8 mouse cellular contexts compared by ENCODE assay signal in the genomic region with DNA sequence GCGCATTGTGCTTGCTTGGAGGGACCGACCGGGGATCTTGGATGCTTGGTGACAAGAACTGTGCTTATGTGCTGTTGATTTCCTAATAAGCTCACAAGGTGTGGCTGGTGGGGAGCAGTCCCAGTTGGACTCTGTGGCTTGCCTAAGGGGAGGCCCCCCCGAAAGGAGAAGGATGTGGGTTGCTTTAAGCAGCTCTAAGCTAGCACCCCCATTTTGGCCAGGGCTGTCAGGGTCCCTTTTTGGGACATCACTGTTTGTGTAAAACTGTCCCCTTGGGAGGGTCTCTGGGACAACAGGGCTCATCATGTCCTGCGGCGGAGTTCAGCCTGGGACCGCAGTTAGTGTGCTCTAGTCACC. TPM values are rescaled to one million over a fixed set of nuclear protein-coding genes. Genes with fewer than 3 reads are reported as not detected.
A peak's percentile ranks its signal among the peaks of the same experiment; 100 is the strongest.
DNase-seq lines count a peak whose midpoint lies in the region; ATAC-seq and TF ChIP-seq lines count a peak whose summit lies in the region.

No protein-coding gene starts in this region.

- DNase-seq in layer of hippocampus, adult 2 months (ENCODE audit: low spot score in 2 of 2): no peak
- no peak for DNase-seq in layer of hippocampus, adult 9-10 months (ENCODE audit: low spot score)
- no peak for DNase-seq in hindbrain, postnatal 0 days (ENCODE audit: low spot score)
- DNase-seq in retina, embryonic 14.5 days (ENCODE audit: low spot score): no peak
- no peak for DNase-seq in MN1 (ENCODE audit: low spot score)
- DNase-seq in layer of hippocampus, postnatal 36 days: no peak

- WGBS in embryonic facial prominence, embryonic 13.5 days: 68% methylated on average over 7 of the region's 7 CpGs
- whole genome bisulfite sequencing in hindbrain, postnatal 0 days: 62% methylated on average over 7 of the region's 7 CpGs
- WGBS in neural tube, embryonic 12.5 days: 71% methylated on average over 7 of the region's 7 CpGs

- peaks cover 17% of the 10 kb centered on the region for H3K27me3 ChIP-seq in embryonic facial prominence, embryonic 13.5 days
- H3K27me3 ChIP-seq in hindbrain, postnatal 0 days (ENCODE audit: insufficient read depth, low read length): no peaks in the 10 kb centered on the region
- H3K27me3 ChIP-seq in neural tube, embryonic 12.5 days (replicated peaks): peaks cover 11% of the 10 kb centered on the region

- no peaks in the 10 kb centered on the region for H3K9me3 ChIP-seq in embryonic facial prominence, embryonic 13.5 days
- H3K9me3 ChIP-seq in hindbrain, postnatal 0 days (ENCODE audit: low read length): no peaks in the 10 kb centered on the region
- H3K9me3 ChIP-seq in neural tube, embryonic 12.5 days: no peaks in the 10 kb centered on the region

- H3K36me3 ChIP-seq in embryonic facial prominence, embryonic 13.5 days: no peaks in the 10 kb centered on the region
- H3K36me3 ChIP-seq in hindbrain, postnatal 0 days (ENCODE audit: insufficient read depth, low read length): no peaks in the 10 kb centered on the region
- no peaks in the 10 kb centered on the region for H3K36me3 ChIP-seq in neural tube, embryonic 12.5 days

- no peak for TF ChIP-seq CTCF in layer of hippocampus, adult 2 months (conservative IDR thresholded peaks at IDR 0.05)
- no peak for TF ChIP-seq CTCF in hindbrain, postnatal 0 days (IDR thresholded peaks at IDR 0.05; ENCODE audit: low read depth)

- peak overlapping the region; percentile 92 for H3K4me2 ChIP-seq in embryonic facial prominence, embryonic 13.5 days
- peak overlapping the region; percentile 89 for H3K4me2 ChIP-seq in hindbrain, postnatal 0 days (ENCODE audit: low read depth, low read length)
- peak overlapping the region; percentile 94 for H3K4me2 ChIP-seq in neural tube, embryonic 12.5 days (replicated peaks)

- ATAC-seq in embryonic facial prominence, embryonic 13.5 days (ENCODE audit: insufficient number of reproducible peaks, insufficient read depth, low FRiP score, low TSS enrichment, low read depth): 0 out of 2 replicates have a peak, but pooled peaks have one; percentile 2
- ATAC-seq in hindbrain, postnatal 0 days: 0 out of 2 replicates have a peak, but pooled peaks have one; percentile 4
- peak; percentile 25; the same call in 1 of the 2 replicates for ATAC-seq in neural tube, embryonic 12.5 days (ENCODE audit: low FRiP score, low read depth)

- H3K4me1 ChIP-seq in embryonic facial prominence, embryonic 13.5 days: peaks cover 6% of the 10 kb centered on the region; the same call in 1 of the 2 replicates
- H3K4me1 ChIP-seq in hindbrain, postnatal 0 days (ENCODE audit: insufficient read depth, low read length): no peaks in the 10 kb centered on the region
- H3K4me1 ChIP-seq in neural tube, embryonic 12.5 days: 0 out of 2 replicates have a peak, but pooled peaks cover 4% of the 10 kb centered on the region

- H3K9ac ChIP-seq in embryonic facial prominence, embryonic 13.5 days: peak overlapping the region; percentile 75
- H3K9ac ChIP-seq in hindbrain, postnatal 0 days (replicated peaks; ENCODE audit: low read length): peak overlapping the region; percentile 37; the same call in 1 of the 2 replicates
- peak overlapping the region; percentile 58; the same call in 1 of the 2 replicates for H3K9ac ChIP-seq in neural tube, embryonic 12.5 days

- H3K27ac ChIP-seq in layer of hippocampus, adult 2 months: peak overlapping the region; percentile 51; the same call in 1 of the 2 replicates
- no peak overlapping the region for H3K27ac ChIP-seq in embryonic facial prominence, embryonic 13.5 days
- H3K27ac ChIP-seq in hindbrain, postnatal 0 days: no peak overlapping the region
- no peak overlapping the region for H3K27ac ChIP-seq in neural tube, embryonic 12.5 days

- H3K4me3 ChIP-seq in layer of hippocampus, adult 2 months: peak overlapping the region; percentile 54
- peak overlapping the region; percentile 45 for H3K4me3 ChIP-seq in embryonic facial prominence, embryonic 13.5 days
- peak overlapping the region; percentile 44 for H3K4me3 ChIP-seq in hindbrain, postnatal 0 days (ENCODE audit: low read length)
- H3K4me3 ChIP-seq in neural tube, embryonic 12.5 days: peak overlapping the region; percentile 43

RNA-seq across cellular contexts. Expression of gene Eef2kmt, which starts 51.4 kb away (rescaled TPM):
- total RNA-seq in layer of hippocampus, adult 2 months (2021): 1 to 10 TPM; 4.7 TPM
- 17.0 and 20.3 TPM in 2 replicates for polyA plus RNA-seq in embryonic facial prominence, embryonic 13.5 days (2015; fragmentation: Nextera tagmentation; extraction: Ambion mirVana)
- total RNA-seq in hindbrain, postnatal 0 days (2014; rRNA removed): 13.5 and 22.0 TPM in 2 replicates
- polyA plus RNA-seq in hindbrain, postnatal 0 days (2015; fragmentation: Nextera tagmentation; extraction: Ambion mirVana): 8.4 and 11.3 TPM in 2 replicates
- polyA plus RNA-seq in neural tube, embryonic 12.5 days (2016; fragmentation: Nextera tagmentation; extraction: Ambion mirVana): 7.3 and 9.2 TPM in 2 replicates
- total RNA-seq in layer of hippocampus, postnatal 36 days (2021): 1 to 10 TPM; 5.2 to 5.6 TPM
